Mouse (Mus musculus) left cerebral cortex, postnatal 10 days (tissue): ENCODE measurements around the gene Prnd. TPM values are rescaled to one million over a fixed set of nuclear protein-coding genes. Genes with fewer than 3 reads are reported as not detected.

Experiments
- DNase-seq, 2 experiments: peaks; one replicate each; pipeline ENCODE4 v3.0.0; 2021 to 2022; ENCODE audit warnings: low spot score in 2 of 2, mixed read lengths in 1 of 2; ENCODE audit errors: extremely low spot score in 1 of 2
- intact Hi-C: fragments of 180-260 bp; cut with DNase I; formaldehyde crosslinking; loops from one replicate; pipeline ENCODE4 v1.15.1; 2025
- total RNA-seq, 2 experiments: library from RNA; stranded (reverse); gene quantifications; 2 replicates each; pipeline ENCODE4 v1.2.3; 2021

Prnd gene
- total RNA-seq, 2 experiments from 2014 or later: 4.2 to 5.0 TPM

- no peak for DNase-seq
- intact Hi-C loops: no loop called here
These were observed 15.1 kb upstream of the Prnd start for GRCm38 (mm10) chr2:131935390-131936105.

GRCm38 (mm10) chr2:131936410-131936809 is 14.3 kb upstream of the Prnd start:
- intact Hi-C loops: no loop called here

DNA sequence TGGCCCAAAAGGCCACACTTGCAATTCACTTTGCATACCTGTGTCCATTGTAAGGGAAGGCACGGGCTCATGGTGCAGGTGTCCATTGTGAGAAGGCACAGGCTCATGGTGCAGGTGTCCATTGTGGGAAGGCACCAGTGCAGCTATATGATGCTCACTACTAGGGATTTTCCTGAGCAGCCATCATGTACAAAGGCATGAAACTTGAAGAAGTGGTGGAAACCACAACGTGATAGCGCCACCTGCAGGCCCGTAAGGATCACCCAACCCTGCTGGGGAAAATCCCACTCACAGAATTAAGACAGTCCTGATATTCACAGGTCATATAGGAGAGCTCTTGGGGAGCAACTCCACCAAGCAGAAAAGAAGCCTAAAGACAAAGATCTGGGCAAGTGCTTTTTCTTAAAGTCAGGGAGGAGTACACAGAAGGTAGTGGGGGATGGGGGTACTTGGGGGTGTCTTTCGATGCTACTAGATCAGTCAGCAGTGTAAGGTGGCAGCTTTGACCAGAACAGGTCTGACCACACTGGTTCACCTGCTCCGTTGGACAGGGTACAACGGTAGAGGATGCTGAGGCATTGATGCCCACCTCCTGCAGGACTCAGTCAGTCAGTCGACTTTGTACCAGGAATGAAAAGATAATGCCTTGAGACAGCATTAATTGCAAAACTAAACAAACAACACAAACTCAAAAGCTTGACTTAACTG is 11.1 kb upstream of the Prnd start:
- intact Hi-C loops: no loop called here
- DNase-seq: peak; percentile 45 to 64

More at GRCm38 (mm10) chr2:131936410-131936809, 14.3 kb upstream of the Prnd start:
- no peak for DNase-seq

DNA sequence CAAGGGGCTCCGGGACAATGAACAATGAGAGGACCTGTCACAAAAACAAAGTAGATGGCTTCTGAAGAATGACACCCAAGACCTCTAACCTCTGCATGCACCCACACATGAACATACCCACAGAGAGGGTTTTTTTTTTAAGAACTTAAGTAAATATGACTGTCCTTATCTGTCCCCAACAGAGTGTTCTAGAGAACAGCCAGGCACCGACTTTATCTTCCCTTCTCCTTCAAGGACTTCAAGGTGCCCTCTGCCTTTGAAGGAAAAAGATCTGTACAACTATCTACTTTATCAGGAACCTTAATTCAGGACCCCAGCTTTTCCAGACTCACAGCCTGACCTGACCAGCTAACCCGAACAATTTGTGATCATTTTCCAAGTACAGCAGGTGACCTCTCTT is 10.2 kb upstream of the Prnd start:
- intact Hi-C loops: no loop called here
- DNase-seq: no peak

- peak in 1 of 2 experiments; percentile 7 for DNase-seq
- intact Hi-C loops: no loop called here
These were observed 9.2 kb upstream of the Prnd start for GRCm38 (mm10) chr2:131941501-131941900.

DNA sequence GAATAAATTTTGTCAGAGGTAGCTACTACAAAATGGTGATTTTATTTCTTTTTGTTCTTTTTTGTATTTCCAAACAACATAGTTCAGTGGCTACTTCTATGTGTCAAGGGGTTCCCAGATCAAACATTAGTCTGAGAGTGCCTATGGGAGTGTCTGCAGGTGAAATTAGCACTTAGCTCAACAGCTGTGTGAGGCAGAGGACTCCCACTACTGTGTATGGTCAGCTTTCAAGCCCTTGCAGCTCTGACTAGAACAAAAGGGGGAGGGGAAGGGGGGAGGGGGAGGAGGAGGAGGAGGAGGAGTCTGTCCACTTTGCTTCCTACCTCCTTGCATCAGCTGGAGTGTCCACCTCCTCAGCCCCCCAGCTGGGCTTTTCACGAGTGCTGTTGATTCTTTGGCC is 6.3 kb upstream of the Prnd start:
- intact Hi-C loops: no loop called here
- peak in 1 of 2 experiments; percentile 7 for DNase-seq

DNA sequence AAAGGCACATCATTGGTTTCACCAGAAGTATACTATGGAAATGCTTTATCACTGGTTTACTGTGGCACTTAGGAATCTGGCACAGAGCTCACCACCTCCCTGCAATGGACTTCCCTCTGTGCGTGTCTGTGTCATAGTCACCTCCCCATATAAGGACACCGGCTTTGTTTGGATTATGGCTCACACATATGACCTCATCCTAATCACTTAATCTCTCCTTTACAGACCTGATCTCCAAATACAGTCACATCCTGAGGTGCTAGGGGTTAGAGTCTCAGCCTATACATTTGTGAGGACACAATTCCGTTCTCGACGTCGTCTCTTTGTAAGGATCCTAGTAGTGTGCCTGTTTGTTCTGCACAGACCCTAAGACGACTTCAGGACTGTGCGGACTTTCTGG is 5.4 kb upstream of the Prnd start:
- peak; percentile 0 to 3 for DNase-seq
- intact Hi-C loops: no loop called here

- peak in 1 of 2 experiments; percentile 8 for DNase-seq
- intact Hi-C loops: no loop called here
These were observed 4.9 kb upstream of the Prnd start for GRCm38 (mm10) chr2:131945765-131946164.

DNA sequence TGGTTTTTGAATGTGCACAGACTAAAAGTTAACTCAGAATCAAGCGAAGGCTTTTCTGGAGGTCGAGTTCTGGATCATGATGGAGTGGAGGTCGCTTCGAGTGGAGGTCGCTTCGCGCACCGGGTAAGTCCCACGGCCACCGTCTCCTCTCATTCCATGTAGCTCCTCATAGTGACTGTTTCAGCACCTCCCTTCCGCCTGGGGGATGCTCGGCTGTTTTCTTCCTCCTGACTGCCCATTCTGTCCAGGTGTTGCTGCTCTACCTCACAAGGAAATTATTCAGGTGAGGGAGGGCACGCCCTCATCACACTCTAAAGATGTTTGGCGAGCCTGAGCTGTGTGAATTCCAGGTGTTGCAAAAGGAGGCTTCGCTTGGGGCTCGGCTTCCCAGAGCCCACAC is 4.3 kb upstream of the Prnd start:
- peak; percentile 0 to 12 for DNase-seq
- intact Hi-C loops: no loop called here

GRCm38 (mm10) chr2:131948156-131948555 is 2.5 kb upstream of the Prnd start:
- intact Hi-C loops: no loop called here
- peak; percentile 0 to 6 for DNase-seq

- DNase-seq: peak; percentile 0 to 14
- intact Hi-C loops: loop anchor here (1.0 kb wide), 1 partner anchor 128 kb away; no protein-coding TSS in a partner anchor
These were observed 1.6 kb upstream of the Prnd start for GRCm38 (mm10) chr2:131948916-131949639.

- DNase-seq: peak; percentile 63 to 69
- intact Hi-C loops: loop anchor here (1.0 kb wide), 1 partner anchor 129 kb away; no protein-coding TSS in a partner anchor
These were observed 679 bp upstream of the Prnd start for GRCm38 (mm10) chr2:131949767-131950597.

- DNase-seq: peak; percentile 1 to 37
- intact Hi-C loops: no loop called here
These were observed 1.8 kb downstream of the Prnd start for GRCm38 (mm10) chr2:131952456-131952855.

DNA sequence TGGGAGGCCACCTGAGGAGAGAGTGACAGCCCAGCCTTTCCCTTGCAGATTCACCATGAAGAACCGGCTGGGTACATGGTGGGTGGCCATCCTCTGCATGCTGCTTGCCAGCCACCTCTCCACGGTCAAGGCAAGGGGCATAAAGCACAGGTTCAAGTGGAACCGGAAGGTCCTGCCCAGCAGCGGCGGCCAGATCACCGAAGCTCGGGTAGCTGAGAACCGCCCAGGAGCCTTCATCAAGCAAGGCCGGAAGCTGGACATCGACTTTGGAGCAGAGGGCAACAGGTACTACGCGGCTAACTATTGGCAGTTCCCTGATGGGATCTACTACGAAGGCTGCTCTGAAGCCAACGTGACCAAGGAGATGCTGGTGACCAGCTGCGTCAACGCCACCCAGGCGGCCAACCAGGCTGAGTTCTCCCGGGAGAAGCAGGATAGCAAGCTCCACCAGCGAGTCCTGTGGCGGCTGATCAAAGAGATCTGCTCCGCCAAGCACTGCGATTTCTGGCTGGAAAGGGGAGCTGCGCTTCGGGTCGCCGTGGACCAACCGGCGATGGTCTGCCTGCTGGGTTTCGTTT is 2.4 kb downstream of the Prnd start:
- intact Hi-C loops: no loop called here

DNA sequence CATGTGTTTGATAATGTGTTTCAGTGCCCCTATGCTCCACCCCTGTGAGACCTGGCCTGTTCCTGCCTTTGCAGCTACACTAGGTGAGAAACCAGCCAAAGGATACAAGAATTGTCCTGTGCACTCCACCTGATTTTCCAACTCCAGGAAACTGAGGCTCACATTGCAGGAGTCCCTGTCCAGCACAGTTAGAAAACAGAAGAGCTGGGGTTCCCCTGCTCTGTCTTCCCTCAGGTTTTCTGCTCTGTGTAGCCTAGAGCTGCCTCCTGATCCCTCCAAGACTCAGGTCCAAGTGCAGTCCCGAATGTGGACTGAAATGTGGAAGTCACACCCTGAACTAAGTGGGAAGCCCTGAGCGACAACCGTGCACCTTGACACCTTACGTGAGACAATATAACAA is 3.0 kb downstream of the Prnd start:
- intact Hi-C loops: no loop called here
- peak in 1 of 2 experiments; percentile 5 for DNase-seq

More for the DNA sequence above, 2.4 kb downstream of the Prnd start:
- DNase-seq: peak in 1 of 2 experiments; percentile 44

GRCm38 (mm10) chr2:131954835-131955234 is 4.2 kb downstream of the Prnd start:
- intact Hi-C loops: loop anchor here (5.0 kb wide), 1 partner anchor 403 kb away; no protein-coding TSS in a partner anchor
- DNase-seq: peak in 1 of 2 experiments; percentile 10

DNA sequence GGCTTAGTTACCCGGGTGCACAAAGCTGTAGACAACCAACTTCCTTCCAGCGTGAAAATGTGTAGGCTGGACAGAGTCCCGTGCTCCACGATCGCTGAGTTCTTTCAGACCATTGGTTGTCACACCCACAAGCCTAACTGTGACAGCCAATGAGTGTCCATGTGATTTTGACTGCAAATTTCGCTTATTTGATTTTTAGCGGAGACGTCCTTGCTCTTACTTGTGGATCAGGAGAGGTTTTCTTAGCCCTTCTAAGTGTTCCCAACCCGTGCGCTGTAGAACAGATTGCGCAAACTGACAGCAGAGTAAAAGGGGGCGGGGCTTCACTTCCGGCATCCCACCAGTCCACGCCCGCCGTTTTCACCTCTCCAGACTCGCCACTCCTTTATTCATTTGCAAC is 4.6 kb downstream of the Prnd start:
- peak in 1 of 2 experiments; percentile 51 for DNase-seq

More for the DNA sequence above, 4.6 kb downstream of the Prnd start:
- intact Hi-C loops: loop anchor here (5.0 kb wide), 1 partner anchor 403 kb away; no protein-coding TSS in a partner anchor
